Mouse (Mus musculus) brain, adult 2 months (tissue): ENCODE data around the gene Dnajc1.

Experiments
- DNase-seq: peaks from one replicate; pipeline ENCODE4 v3.0.0; 2011; ENCODE audit warnings: low read depth, low spot score

Gene Dnajc1

GRCm38 (mm10) chr2:18195691-18196396, 196.8 kb downstream of the Dnajc1 start:
- no peak for DNase-seq

GRCm38 (mm10) chr2:18195285-18195684, 197.3 kb downstream of the Dnajc1 start:
- no peak for DNase-seq

- no peak for DNase-seq
Observed at GRCm38 (mm10) chr2:18188367-18188766, 204.3 kb downstream of the Dnajc1 start.

- DNase-seq, result no peak
Observed at GRCm38 (mm10) chr2:18183079-18183478, 209.6 kb downstream of the Dnajc1 start.

GRCm38 (mm10) chr2:18181631-18182030, 211.0 kb downstream of the Dnajc1 start:
- DNase-seq, result no peak

GRCm38 (mm10) chr2:18180323-18180722, 212.3 kb downstream of the Dnajc1 start:
- peak; percentile 61 for DNase-seq

- no peak for DNase-seq
Observed at GRCm38 (mm10) chr2:18176235-18176634, 216.4 kb downstream of the Dnajc1 start.

GRCm38 (mm10) chr2:18175234-18175633, 217.4 kb downstream of the Dnajc1 start:
- no peak for DNase-seq

- DNase-seq, result no peak
Observed at GRCm38 (mm10) chr2:18169174-18169948, 223.3 kb downstream of the Dnajc1 start.

GRCm38 (mm10) chr2:18165511-18165910, 227.1 kb downstream of the Dnajc1 start:
- DNase-seq, result no peak

- DNase-seq, result peak; percentile 14
Observed at GRCm38 (mm10) chr2:18160992-18161391, 231.6 kb downstream of the Dnajc1 start.

- no peak for DNase-seq
Observed at GRCm38 (mm10) chr2:18159426-18159825, 233.2 kb downstream of the Dnajc1 start.

GRCm38 (mm10) chr2:18156131-18156530, 236.5 kb downstream of the Dnajc1 start:
- DNase-seq, result no peak
